Mouse (Mus musculus): ENCODE data around the gene Ythdf2. TPM values are rescaled to one million over a fixed set of nuclear protein-coding genes. Genes with fewer than 3 reads are reported as not detected.
"Not testable (repeated sequence)": the region's sequence is repeated elsewhere in the genome, so short reads cannot be mapped to it uniquely, and the experiment has no call there.

The Ythdf2 gene
- polyA plus RNA-seq, 1 experiment from 2014 or later, result 97.8 TPM

GRCm38 (mm10) chr4:132247451-132247997 lies 35.4 kb upstream of the Ythdf2 start:
- H3K9ac ChIP-seq (ENCODE audit: low read length), result 0 out of 2 replicates have a peak overlapping the region, but pooled peaks have one; percentile 15
- peaks cover 23% of the 10 kb centered on the region for H3K36me3 ChIP-seq (ENCODE audit: control insufficient read depth, insufficient read depth, low read length)
- peak; percentile 95 for ATAC-seq (ENCODE audit: low read depth)
- no peaks in the 10 kb centered on the region for H3K9me3 ChIP-seq (ENCODE audit: control insufficient read depth, low read length)
- no peaks in the 10 kb centered on the region for H3K27me3 ChIP-seq (ENCODE audit: control insufficient read depth, insufficient read depth, low read depth, low read length)
- H3K27ac ChIP-seq (ENCODE audit: low read length), result peak overlapping the region; percentile 69
- WGBS, result 69% methylated on average over 5 of the region's 5 CpGs
- no peak overlapping the region for H3K4me3 ChIP-seq (ENCODE audit: low read length)
- H3K4me2 ChIP-seq (ENCODE audit: low read depth, low read length), result no peak overlapping the region
- H3K4me1 ChIP-seq (replicated peaks; ENCODE audit: control insufficient read depth, insufficient read depth, low read length), result no peaks in the 10 kb centered on the region; the same call in 1 of the 2 replicates

GRCm38 (mm10) chr4:132245643-132246042 lies 33.5 kb upstream of the Ythdf2 start:
- H3K27ac ChIP-seq (ENCODE audit: low read length), result no peak overlapping the region
- ATAC-seq (ENCODE audit: low read depth), result no peak
- H3K36me3 ChIP-seq (ENCODE audit: control insufficient read depth, insufficient read depth, low read length), result peaks cover 30% of the 10 kb centered on the region
- no peak overlapping the region for H3K4me3 ChIP-seq (ENCODE audit: low read length)
- WGBS, result 95% methylated on average over 3 of the region's 3 CpGs
- H3K9me3 ChIP-seq (ENCODE audit: control insufficient read depth, low read length), result no peaks in the 10 kb centered on the region
- no peak overlapping the region for H3K4me2 ChIP-seq (ENCODE audit: low read depth, low read length)
- no peaks in the 10 kb centered on the region for H3K27me3 ChIP-seq (ENCODE audit: control insufficient read depth, insufficient read depth, low read depth, low read length)
- H3K4me1 ChIP-seq (replicated peaks; ENCODE audit: control insufficient read depth, insufficient read depth, low read length), result no peaks in the 10 kb centered on the region; the same call in 1 of the 2 replicates
- H3K9ac ChIP-seq (ENCODE audit: low read length), result no peak overlapping the region

GRCm38 (mm10) chr4:132241208-132241607 lies 29.1 kb upstream of the Ythdf2 start:
- H3K4me1 ChIP-seq (replicated peaks; ENCODE audit: control insufficient read depth, insufficient read depth, low read length), result no peaks in the 10 kb centered on the region
- no peaks in the 10 kb centered on the region for H3K27me3 ChIP-seq (ENCODE audit: control insufficient read depth, insufficient read depth, low read depth, low read length)
- peaks cover 34% of the 10 kb centered on the region for H3K36me3 ChIP-seq (ENCODE audit: control insufficient read depth, insufficient read depth, low read length)
- no peaks in the 10 kb centered on the region for H3K9me3 ChIP-seq (ENCODE audit: control insufficient read depth, low read length)
- 68% methylated on average over 3 of the region's 3 CpGs for WGBS
- no peak overlapping the region for H3K9ac ChIP-seq (ENCODE audit: low read length)
- no peak overlapping the region for H3K4me2 ChIP-seq (ENCODE audit: low read depth, low read length)
- no peak overlapping the region for H3K27ac ChIP-seq (ENCODE audit: low read length)
- no peak for ATAC-seq (ENCODE audit: low read depth)
- no peak overlapping the region for H3K4me3 ChIP-seq (ENCODE audit: low read length)

GRCm38 (mm10) chr4:132240367-132240766 lies 28.3 kb upstream of the Ythdf2 start:
- no peak for ATAC-seq (ENCODE audit: low read depth)
- H3K4me1 ChIP-seq (replicated peaks; ENCODE audit: control insufficient read depth, insufficient read depth, low read length), result no peaks in the 10 kb centered on the region
- no peak overlapping the region for H3K27ac ChIP-seq (ENCODE audit: low read length)
- no peak overlapping the region for H3K9ac ChIP-seq (ENCODE audit: low read length)
- peaks cover 34% of the 10 kb centered on the region for H3K36me3 ChIP-seq (ENCODE audit: control insufficient read depth, insufficient read depth, low read length)
- no peaks in the 10 kb centered on the region for H3K9me3 ChIP-seq (ENCODE audit: control insufficient read depth, low read length)
- H3K27me3 ChIP-seq (ENCODE audit: control insufficient read depth, insufficient read depth, low read depth, low read length), result no peaks in the 10 kb centered on the region
- H3K4me2 ChIP-seq (ENCODE audit: low read depth, low read length), result no peak overlapping the region
- 82% methylated on average over 3 of the region's 3 CpGs for WGBS
- H3K4me3 ChIP-seq (ENCODE audit: low read length), result no peak overlapping the region

- H3K9me3 ChIP-seq (ENCODE audit: control insufficient read depth, low read length), result no peaks in the 10 kb centered on the region
- no peak overlapping the region for H3K4me2 ChIP-seq (ENCODE audit: low read depth, low read length)
- H3K4me3 ChIP-seq (ENCODE audit: low read length), result no peak overlapping the region
- H3K27ac ChIP-seq (ENCODE audit: low read length), result no peak overlapping the region
- H3K36me3 ChIP-seq (ENCODE audit: control insufficient read depth, insufficient read depth, low read length), result peaks cover 40% of the 10 kb centered on the region
- no peak for ATAC-seq (ENCODE audit: low read depth)
- H3K27me3 ChIP-seq (ENCODE audit: control insufficient read depth, insufficient read depth, low read depth, low read length), result no peaks in the 10 kb centered on the region
- no peaks in the 10 kb centered on the region for H3K4me1 ChIP-seq (replicated peaks; ENCODE audit: control insufficient read depth, insufficient read depth, low read length)
- no peak overlapping the region for H3K9ac ChIP-seq (ENCODE audit: low read length)
- 85% methylated on average over 4 of the region's 4 CpGs for WGBS
Observed at GRCm38 (mm10) chr4:132238356-132238755, 26.3 kb upstream of the Ythdf2 start.

- peaks cover 37% of the 10 kb centered on the region for H3K36me3 ChIP-seq (ENCODE audit: control insufficient read depth, insufficient read depth, low read length)
- H3K4me3 ChIP-seq (ENCODE audit: low read length), result no peak overlapping the region
- H3K9me3 ChIP-seq (ENCODE audit: control insufficient read depth, low read length), result no peaks in the 10 kb centered on the region
- WGBS, result 90% methylated on average over 8 of the region's 8 CpGs
- H3K4me2 ChIP-seq (ENCODE audit: low read depth, low read length), result no peak overlapping the region
- no peaks in the 10 kb centered on the region for H3K27me3 ChIP-seq (ENCODE audit: control insufficient read depth, insufficient read depth, low read depth, low read length)
- H3K4me1 ChIP-seq (replicated peaks; ENCODE audit: control insufficient read depth, insufficient read depth, low read length), result no peaks in the 10 kb centered on the region
- no peak overlapping the region for H3K9ac ChIP-seq (ENCODE audit: low read length)
- no peak for ATAC-seq (ENCODE audit: low read depth)
- no peak overlapping the region for H3K27ac ChIP-seq (ENCODE audit: low read length)
Observed at GRCm38 (mm10) chr4:132234710-132235109, 22.6 kb upstream of the Ythdf2 start.

GRCm38 (mm10) chr4:132230422-132230821 lies 18.3 kb upstream of the Ythdf2 start:
- Histone ChIP-seq H3K27ac (ENCODE audit: low read length) (no peak overlapping the region), H3K4me2 (ENCODE audit: low read depth, low read length) (no peak overlapping the region), H3K9ac (ENCODE audit: low read length) (no peak overlapping the region), H3K4me1 (replicated peaks; ENCODE audit: control insufficient read depth, insufficient read depth, low read length) (no peaks in the 10 kb centered on the region), H3K9me3 (ENCODE audit: control insufficient read depth, low read length) (no peaks in the 10 kb centered on the region), H3K36me3 (ENCODE audit: control insufficient read depth, insufficient read depth, low read length) (peaks cover 57% of the 10 kb centered on the region), H3K27me3 (ENCODE audit: control insufficient read depth, insufficient read depth, low read depth, low read length) (no peaks in the 10 kb centered on the region), H3K4me3 (ENCODE audit: low read length) (no peak overlapping the region)
- no peak for ATAC-seq (ENCODE audit: low read depth)
- 92% methylated on average over 5 of the region's 5 CpGs for WGBS

GRCm38 (mm10) chr4:132222001-132222400 lies 9.9 kb upstream of the Ythdf2 start:
- not testable (repeated sequence) for H3K9me3 ChIP-seq (ENCODE audit: control insufficient read depth, low read length); H3K4me1 ChIP-seq (replicated peaks; ENCODE audit: control insufficient read depth, insufficient read depth, low read length); ATAC-seq (ENCODE audit: low read depth); H3K9ac ChIP-seq (ENCODE audit: low read length); H3K27me3 ChIP-seq (ENCODE audit: control insufficient read depth, insufficient read depth, low read depth, low read length); H3K4me3 ChIP-seq (ENCODE audit: low read length); H3K27ac ChIP-seq (ENCODE audit: low read length); H3K4me2 ChIP-seq (ENCODE audit: low read depth, low read length)
- peaks cover 20% of the 10 kb centered on the region for H3K36me3 ChIP-seq (ENCODE audit: control insufficient read depth, insufficient read depth, low read length)
- WGBS, result 95% methylated on average over 5 of the region's 5 CpGs

- H3K4me3 ChIP-seq (ENCODE audit: low read length); ATAC-seq (ENCODE audit: low read depth); H3K27ac ChIP-seq (ENCODE audit: low read length); H3K9ac ChIP-seq (ENCODE audit: low read length); H3K36me3 ChIP-seq (ENCODE audit: control insufficient read depth, insufficient read depth, low read length); H3K4me1 ChIP-seq (replicated peaks; ENCODE audit: control insufficient read depth, insufficient read depth, low read length); H3K27me3 ChIP-seq (ENCODE audit: control insufficient read depth, insufficient read depth, low read depth, low read length); H3K9me3 ChIP-seq (ENCODE audit: control insufficient read depth, low read length); H3K4me2 ChIP-seq (ENCODE audit: low read depth, low read length): not testable (repeated sequence)
- 70% methylated on average over 6 of the region's 6 CpGs for WGBS
Observed at GRCm38 (mm10) chr4:132218439-132218838, 6.3 kb upstream of the Ythdf2 start.

GRCm38 (mm10) chr4:132217781-132218180 lies 5.7 kb upstream of the Ythdf2 start:
- no peaks in the 10 kb centered on the region for H3K27me3 ChIP-seq (ENCODE audit: control insufficient read depth, insufficient read depth, low read depth, low read length)
- H3K9me3 ChIP-seq (ENCODE audit: control insufficient read depth, low read length), result no peaks in the 10 kb centered on the region
- H3K36me3 ChIP-seq (ENCODE audit: control insufficient read depth, insufficient read depth, low read length), result no peaks in the 10 kb centered on the region
- WGBS, result 47% methylated on average over 2 of the region's 2 CpGs
- H3K4me1 ChIP-seq (replicated peaks; ENCODE audit: control insufficient read depth, insufficient read depth, low read length), result no peaks in the 10 kb centered on the region
- no peak overlapping the region for H3K9ac ChIP-seq (ENCODE audit: low read length)
- no peak overlapping the region for H3K4me2 ChIP-seq (ENCODE audit: low read depth, low read length)
- ATAC-seq (ENCODE audit: low read depth), result no peak
- H3K4me3 ChIP-seq (ENCODE audit: low read length), result no peak overlapping the region
- H3K27ac ChIP-seq (ENCODE audit: low read length), result no peak overlapping the region
